Mouse (Mus musculus) urinary bladder, postnatal 36 days (tissue): Measurements from ENCODE around the gene T2.
"Not testable (repeated sequence)": the region's sequence is repeated elsewhere in the genome, so short reads cannot be mapped to it uniquely, and the experiment has no call there.

ENCODE experiments used
- DNase-seq, 2 experiments: peaks; one replicate each; pipeline ENCODE4 v3.0.0; 2022; ENCODE audit warnings: low spot score in 2 of 2, mixed read lengths in 1 of 2

The T2 gene

GRCm38 (mm10) chr17:8355692-8356091 lies at the start of gene T2:
Gene T2, plus strand, starts transcription at chr17:8355992.
- DNase-seq, result no peak

DNA sequence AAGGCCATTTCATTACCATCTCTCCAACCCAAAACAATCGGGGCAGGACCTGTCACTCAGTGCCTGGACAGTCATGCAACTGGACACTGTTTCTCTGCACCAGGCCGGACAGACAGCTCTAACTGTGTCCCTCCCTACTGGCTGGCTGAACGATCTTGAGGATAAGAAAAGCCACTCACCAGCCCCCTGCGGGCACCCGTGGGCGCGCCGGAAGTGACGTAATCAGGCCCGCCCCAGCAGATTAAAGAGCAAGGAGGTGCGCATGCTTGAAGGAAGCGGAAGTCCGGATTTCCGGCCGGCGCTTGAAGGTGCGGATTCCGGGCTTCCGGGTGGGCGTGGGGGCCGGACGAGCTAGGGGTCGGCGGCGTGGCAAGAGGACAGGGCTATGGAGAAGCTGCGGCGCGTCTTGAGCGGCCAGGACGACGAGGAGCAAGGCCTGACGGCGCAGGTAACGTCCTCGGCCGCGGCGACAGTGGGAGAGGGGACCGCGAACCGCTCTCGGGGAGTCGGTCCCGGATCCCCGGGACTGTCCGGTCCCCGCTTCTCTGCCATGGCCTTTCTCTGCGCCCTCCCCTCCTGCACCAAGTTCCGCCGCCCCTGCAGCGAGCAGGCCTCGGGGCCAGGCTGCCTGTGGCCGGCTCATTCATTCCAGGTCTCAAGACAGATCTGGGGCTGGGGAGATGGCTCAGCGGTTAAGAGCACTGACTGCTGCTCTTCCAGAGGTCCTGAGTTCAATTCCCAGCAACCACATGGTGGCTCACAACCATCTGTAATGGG lies 44.8 kb upstream of the T2 start, which contains the start of gene Sft2d1:
TSS of gene Sft2d1 (plus strand) at position 265 of the 777 bp plus-strand sequence.
- DNase-seq, result peak; percentile 94 to 96

- DNase-seq, result no peak
Observed at GRCm38 (mm10) chr17:8311751-8312150, 44.0 kb upstream of the T2 start.

GRCm38 (mm10) chr17:8313976-8314375 lies 41.8 kb upstream of the T2 start:
- no peak for DNase-seq

DNA sequence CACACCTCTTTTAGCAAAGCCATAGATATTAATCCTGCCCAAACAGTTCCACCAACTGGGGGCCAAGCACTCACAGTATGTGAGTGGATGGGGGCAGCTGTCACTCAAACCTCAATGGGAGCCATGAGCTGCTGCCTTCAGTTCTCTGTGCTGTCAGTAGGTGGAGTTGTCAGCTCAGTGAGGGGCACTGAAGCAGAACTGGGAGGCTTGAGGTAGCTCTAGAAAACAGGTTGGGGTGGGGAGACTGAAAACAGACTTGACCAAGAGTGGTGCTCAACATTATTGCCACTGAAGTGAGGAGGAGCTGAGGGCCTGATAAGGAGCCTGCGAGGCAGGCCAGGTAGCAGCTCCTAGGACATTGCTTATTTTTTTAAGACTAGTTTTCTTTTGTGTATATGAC lies 39.5 kb upstream of the T2 start:
- DNase-seq, result no peak

DNA sequence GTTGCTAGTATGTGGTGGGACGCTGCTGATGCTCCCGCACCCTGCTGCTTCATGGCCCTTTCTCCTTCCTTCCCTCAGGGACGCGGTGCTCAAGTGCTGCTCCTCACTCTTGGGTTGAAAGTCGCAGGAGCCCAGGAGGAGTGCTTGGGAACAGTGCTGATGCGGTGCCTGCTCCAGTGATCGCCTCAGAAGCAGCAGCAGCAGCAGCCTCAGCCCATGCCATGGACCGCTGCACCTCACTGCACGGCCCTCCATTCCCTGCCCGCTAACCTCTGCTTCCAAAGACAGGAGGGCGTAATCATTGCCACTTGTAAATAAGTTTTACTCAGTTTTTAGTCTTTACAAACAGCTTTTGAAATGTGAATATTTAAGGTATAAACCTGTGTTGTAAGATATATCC lies 28.9 kb upstream of the T2 start:
- not testable (repeated sequence) for DNase-seq

DNA sequence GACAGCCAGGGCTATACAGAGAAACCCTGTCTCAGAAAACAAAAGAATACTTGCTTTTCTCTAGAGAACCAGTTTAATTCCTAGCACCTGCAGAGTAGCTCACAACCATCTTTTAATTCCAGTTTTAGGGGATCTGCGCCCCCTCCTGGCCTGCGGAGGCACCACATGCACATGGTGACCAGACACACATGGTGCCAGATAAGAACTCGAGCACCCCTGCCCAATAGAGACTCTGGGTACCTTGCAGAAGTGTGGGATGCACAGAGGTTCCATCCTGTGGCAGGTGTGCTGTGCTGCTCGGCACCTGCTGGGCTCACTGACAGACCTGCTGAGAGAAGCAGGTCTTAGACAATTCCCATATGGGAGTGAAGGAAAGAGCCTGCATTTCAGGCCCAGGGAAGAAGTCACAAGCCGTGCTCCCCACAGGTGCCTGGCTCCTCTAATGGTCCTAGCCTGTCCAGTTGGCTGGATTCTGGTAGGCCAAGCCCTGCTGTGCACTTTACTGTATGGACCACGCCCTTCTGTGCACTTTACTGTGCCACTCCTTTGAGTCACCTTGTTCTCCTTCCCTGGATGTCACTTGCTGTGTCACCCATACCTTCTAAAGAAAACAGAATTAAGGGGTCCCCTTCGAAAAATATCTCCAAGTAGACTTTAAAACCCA lies 27.1 kb upstream of the T2 start:
- no peak for DNase-seq

GRCm38 (mm10) chr17:8330602-8331001 lies 25.2 kb upstream of the T2 start:
- DNase-seq, result no peak

DNA sequence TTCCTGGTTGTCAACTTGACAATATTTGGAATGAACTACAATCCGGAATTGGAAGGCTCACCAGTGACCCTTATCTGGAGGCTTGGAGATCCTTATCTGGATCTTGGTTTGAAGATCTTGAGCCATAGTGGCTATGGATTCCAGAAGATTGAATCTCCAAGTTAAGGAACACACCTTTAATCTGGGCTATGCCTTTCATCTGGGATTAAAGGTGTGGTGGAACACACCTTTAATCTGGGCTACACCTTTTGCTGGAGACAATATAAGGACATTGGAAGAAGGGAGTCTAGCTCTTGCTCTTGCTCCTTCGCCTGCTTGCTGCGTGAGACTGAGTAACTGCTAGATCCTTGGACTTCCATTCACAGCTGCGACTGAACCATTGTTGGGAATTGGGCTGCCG lies 18.6 kb upstream of the T2 start, which contains the start of gene Prr18:
TSS of gene Prr18 (plus strand) at position 301 of the 400 bp plus-strand sequence.
- not testable (repeated sequence) for DNase-seq

GRCm38 (mm10) chr17:8339666-8340374 lies 16.0 kb upstream of the T2 start:
- no peak for DNase-seq

- DNase-seq, result no peak
Observed at GRCm38 (mm10) chr17:8340407-8341359, 15.1 kb upstream of the T2 start.

- DNase-seq, result no peak
Observed at GRCm38 (mm10) chr17:8341360-8341963, 14.3 kb upstream of the T2 start.

DNA sequence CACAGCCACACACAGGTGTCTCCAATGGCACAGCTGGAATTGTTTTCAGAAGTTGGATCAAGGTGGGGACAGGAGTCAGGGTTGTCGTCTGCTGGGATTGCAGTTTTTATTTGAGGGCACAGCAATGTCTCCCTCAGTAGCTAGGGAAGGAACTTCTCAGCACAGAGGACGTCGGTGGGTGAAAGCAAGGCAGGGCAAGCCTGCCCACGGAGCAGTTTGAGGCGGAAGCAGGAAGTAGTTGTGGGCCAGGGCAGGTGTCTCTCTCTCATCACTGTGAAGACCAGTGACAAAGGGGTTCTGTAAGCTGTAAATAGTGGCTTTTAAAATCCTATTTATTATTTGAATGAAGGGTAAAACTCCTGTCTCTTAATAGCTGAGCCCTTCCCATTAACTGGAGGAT lies 13.1 kb upstream of the T2 start:
- no peak for DNase-seq

- DNase-seq, result no peak
Observed at GRCm38 (mm10) chr17:8343416-8343815, 12.4 kb upstream of the T2 start.

- DNase-seq, result no peak
Observed at GRCm38 (mm10) chr17:8347765-8348285, 8.0 kb upstream of the T2 start.

GRCm38 (mm10) chr17:8348941-8349340 lies 6.9 kb upstream of the T2 start:
- no peak for DNase-seq

GRCm38 (mm10) chr17:8351088-8351487 lies 4.7 kb upstream of the T2 start:
- no peak for DNase-seq

GRCm38 (mm10) chr17:8357498-8357897 lies 1.7 kb downstream of the T2 start:
- DNase-seq, result no peak

- no peak for DNase-seq
Observed at GRCm38 (mm10) chr17:8360876-8361275, 5.1 kb downstream of the T2 start.

DNA sequence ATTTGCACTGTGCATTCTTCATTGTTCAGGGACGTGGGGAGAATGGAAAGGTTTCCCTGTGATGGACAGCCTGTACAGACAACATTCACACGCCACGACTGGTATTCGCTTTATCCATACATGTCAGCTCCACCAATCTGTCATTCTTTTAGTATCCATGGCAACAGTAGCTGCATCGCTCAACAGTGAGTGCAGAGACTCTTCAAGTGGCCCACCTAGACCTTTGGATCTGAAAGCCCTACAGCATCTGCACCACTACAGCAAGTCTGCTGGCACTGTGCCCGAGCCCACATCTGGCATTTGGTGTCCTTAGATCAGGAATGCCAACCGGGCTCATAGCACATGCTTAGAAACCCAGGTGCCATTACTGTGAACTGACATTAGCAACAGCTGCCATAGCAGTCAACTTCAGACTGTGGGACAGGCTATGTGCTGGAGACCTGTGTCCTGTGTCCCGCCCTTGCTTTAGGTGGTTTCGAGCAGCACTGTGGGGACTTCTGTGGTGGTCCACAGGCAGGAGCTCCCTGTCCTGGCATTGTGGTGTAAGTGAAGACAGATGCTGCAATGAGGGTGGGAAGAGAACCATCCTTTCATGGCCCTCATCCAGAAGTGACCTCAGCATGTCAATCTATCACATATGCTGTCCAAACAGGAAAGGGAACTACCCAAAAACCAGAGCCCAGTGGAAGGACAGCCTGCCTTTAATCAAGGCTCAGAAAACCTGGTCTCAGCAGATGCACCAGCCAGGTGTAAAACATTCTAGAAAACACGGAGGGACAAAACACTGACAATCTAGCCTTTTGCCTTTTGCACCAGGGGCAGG lies 5.7 kb downstream of the T2 start:
- DNase-seq, result no peak
